Mouse (Mus musculus): ENCODE results near the gene Hoxa7.

The Hoxa7 gene

DNA sequence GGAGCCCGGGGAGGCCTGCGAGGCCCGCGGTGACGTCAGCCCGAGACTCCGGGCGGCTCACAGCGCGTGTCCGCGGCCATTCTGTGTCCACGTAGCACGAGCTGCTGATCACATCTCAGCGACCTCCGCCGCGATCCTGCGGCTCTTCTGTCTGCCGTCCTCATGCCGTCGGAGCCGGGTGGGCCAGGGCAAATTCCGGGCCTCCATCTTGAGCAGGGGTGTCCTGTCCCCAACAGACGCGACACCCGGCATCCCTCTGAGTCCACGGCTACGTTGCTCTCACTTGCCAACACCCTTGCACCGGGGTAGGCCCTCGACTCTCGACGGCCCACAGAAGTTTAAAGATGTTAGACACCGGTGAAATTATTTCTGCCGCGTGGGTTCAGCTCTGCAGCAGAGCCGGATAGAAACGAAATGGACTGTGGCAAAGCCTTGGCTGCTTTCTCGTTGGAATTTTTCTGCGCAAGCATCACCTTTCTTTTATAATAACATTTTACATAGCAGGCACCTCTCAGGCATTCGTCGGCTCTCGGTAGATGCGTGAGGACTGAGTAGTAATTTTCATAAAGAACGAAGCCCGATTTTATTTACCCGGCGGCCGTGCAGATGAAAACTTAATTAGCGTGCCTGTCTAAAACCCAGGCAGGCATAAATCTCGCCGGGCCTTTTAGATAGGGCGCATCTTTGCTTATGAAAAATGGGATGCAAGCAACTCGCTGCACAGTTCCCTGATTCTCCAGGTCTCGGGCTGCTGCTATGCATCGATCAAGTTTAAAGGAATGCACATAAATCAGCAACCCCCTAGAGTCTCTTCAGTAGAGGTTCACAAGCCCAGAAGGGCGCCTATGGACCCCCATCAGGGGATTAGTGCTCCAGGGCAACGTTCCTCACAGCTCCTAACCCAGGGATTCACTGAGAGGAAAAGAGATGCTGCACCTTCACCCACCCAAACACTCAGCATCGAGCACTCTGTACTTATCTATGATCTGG lies 32.2 kb upstream of the Hoxa7 start:
- peak; percentile 16 for DNase-seq (ENCODE audit: low spot score)

DNA sequence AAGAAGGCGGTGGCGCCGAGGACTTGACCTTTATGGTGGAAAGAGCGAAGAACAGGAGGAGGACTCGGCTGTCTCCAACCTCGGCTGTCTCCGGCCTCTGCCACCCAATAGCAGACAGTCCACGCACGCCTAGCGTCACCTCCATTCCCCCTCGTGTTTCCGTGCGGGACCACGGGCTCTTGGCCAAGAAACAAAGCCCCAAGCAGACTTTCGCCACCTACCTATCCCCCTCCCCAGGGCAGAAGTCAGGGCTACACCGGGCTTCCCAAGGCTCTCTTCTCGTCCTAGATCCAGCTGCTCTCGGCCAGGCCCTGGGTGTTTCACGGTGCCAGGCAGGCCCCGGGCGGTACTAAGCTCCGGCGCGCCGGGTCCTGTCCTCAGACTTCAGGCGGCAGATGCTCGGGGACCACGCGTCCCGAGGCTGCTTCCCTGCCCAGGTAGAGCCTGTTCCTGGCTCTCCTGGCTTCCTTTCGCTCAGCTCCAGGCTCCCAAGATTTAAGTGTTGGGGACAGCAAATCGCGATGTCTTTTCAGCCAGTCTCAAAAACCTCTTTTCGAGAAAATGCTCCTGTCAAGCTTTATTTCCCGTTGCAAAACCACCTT lies 31.2 kb upstream of the Hoxa7 start:
- DNase-seq (ENCODE audit: low spot score): peak; percentile 14

DNA sequence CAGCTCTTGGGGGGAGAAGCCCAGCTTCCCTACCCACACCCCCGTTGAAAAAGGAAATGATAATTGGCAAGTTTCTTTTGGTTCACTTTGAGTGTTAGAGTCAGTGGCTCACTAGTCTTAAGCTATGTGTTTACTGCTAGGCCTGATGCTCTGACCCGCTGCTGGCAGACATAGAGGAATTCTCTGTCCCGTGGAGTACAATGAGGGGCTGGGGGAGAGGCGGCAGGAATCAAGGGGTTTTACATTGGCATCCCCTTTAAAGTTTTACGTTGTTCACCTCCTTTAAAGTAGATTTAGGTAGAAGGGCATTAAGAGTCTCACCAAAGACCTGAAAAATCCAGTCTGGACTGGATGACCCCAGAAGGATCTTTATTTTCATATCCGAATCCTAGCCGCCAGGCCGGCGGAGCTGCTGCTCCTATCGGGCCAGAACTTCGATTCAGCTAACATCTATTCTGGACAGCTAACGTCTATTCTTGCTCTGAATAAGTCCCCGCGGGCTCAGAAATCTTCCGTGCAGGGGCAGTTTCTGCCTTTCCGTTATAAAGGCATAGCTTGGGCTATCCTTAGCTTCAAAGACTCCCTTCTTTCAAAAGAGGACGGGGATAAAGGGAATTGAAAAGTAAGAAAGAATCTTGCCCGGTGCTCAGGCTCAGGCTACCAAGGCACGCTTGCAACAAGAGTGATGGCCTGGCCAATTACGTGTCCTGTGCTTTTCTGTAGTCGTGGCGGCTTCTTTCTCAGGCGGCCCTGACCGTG lies 30.5 kb upstream of the Hoxa7 start:
- peak; percentile 8 for DNase-seq (ENCODE audit: low spot score)

DNA sequence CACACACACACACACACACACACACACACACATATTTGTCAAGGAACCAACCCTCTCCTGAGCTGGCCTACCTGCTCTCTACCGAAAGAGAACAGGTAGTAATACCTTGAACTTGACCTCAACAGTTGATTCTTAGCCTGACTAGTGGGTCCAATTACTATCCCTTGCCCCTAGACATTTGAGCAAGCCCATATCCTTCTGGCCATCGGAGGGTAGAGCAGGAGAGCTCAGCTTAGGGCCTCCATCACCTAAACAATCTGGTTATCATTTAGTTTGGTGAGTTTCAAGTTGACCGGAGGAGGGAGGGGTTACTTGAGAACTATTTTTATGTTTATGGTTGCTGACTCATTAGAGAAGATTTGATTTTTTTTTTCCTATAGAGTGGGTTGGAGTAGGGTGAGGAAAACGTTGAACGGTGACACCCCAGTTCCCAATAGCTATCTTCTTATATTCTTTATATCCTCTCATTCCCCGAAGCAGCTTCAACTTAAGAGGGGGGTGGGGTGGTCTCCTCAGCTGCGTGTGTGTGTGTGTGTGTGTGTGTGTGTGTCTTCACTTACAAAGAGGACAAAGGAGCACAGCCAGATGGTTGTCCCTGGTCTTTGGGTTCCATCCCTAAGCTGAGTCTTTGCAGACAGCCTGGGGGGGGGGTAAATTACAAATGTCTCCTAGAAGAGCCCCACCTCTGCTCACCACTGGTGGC lies 29.7 kb upstream of the Hoxa7 start:
- DNase-seq (ENCODE audit: low spot score): peak; percentile 6

DNA sequence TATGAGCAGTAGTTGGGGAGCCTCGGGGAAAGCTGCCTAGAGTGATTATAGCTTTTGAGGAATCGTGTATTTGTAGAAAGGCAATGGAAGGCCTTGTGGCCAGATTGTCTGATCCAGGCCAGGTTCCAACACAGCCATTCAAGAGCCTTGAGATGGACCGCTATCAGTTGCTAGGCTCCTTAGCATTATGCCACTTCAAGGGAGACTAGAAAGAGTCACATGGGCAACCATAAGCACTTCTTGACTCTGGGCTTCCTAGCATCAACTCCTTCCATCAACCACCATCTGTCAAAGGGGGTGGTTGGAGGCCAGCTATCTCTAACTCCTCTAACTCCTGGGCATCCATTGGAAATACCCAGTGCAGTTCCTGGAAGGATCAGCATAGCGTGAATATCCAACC lies 28.2 kb upstream of the Hoxa7 start:
- no peak for DNase-seq (ENCODE audit: low spot score)

DNA sequence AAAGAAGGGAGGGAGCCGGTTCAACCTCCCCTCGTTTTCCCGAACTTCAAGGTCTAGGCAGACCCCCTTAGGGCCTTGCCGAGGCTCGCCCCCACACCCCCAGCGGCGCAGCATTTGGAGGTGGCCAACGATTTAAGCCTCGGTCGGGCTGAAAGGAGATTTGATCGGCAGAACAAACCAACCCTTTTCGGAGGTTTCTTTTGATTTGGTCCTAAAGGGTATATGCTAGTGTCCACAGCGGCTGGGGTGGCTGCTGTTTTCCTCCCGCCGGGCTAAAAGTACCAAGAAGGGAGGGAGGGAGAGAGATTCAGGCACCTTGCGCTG lies 27.7 kb upstream of the Hoxa7 start:
- peak; percentile 7 for DNase-seq (ENCODE audit: low spot score)

DNA sequence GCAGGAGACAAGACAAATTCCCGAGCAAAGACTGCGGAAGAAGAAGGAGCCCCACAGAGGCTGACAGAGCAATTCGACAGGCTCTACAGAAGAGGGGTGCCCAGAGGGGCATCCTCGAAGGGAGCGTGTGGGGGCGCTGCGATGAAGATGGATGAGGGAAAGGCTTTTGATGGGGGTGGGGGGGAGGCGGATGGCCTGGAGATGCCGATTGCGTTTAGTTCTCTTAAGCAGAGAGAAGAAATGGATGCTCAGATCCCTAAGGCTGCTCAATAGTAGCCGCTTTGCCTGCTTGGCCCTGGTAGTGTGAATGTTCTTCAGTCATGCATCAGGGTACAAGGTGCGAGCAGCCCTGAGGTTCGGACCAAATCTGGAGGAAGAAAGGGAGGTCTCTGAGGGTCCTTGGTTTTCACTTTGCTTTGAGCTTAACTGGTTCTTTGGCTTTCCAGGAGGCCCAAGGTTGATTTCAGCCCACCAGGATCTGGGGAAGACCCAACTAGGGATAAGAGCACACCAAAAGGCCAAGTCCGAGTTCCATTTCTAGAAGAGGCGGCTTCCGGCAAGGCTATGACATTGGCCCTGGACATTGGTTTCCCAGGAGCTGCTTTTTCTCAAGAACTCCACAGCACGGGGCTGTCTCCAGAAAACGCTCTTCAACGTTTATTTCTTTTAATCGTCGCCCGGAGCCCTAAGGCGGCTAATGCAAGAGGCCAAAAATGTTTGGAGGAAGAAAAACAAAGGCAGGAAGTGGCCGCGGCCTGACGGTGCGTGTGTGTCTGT lies 27.2 kb upstream of the Hoxa7 start:
- DNase-seq (ENCODE audit: low spot score): peak; percentile 8

DNA sequence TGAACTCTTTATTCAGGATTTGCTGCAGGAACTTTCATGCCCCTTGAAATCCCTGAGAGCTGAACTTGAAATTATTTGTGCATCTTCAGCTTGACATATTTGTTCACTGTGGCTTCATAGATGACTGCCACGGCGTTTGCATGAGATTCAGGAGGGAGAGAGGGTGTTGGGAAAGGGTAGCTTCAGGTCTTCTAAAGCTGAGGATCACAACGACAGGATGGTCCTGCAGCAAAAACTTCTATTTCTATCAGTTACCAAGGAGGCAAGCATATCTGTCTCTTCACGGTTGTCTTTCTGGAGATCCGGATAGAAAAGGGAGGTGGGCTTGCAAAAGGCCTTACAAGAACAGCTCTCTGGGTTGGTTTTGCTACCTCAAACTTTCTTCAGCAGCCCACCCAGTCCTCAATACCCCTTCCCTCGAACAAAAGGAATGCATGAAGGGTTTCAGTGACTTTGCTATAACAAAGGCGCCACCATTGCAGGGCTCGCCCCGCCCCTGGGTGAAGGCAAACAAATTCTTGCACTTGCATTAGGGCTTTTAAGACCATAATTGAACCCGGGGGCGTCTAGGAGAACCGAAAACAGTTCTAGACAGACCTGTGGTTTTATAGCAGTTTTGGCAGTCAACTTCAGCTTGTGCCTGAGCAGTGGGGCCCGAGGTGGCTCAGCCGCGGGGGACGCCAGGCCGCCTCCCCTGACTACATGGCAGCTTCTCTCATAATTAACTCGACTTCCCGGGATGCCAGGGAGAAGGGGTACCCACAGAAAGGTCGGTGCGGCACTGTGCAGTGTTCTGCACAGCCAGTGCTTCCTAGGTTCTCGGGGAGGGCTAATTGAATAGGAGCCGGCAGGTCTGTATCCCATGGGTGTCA lies 26.3 kb upstream of the Hoxa7 start:
- DNase-seq (ENCODE audit: low spot score): peak; percentile 8

DNA sequence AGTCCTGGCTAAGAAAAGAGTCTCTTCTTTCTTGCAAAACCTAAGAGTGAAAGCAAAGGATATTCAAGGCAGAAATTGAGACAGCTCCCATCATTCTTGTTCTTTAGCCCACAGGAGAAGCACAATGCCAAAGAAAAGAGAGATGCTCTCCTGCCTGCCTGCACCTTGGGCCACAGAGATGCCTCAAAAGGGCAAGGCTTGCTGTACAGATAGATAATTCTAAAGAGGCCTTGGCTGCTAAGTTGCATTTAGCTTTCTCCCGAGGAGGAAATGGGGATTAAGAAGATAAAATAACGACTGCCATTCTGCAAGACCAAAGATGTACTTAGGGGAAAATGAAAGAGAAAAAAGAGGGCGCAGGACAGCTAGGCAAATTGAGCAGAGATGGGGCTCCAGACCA lies 25.3 kb upstream of the Hoxa7 start:
- no peak for DNase-seq (ENCODE audit: low spot score)

DNA sequence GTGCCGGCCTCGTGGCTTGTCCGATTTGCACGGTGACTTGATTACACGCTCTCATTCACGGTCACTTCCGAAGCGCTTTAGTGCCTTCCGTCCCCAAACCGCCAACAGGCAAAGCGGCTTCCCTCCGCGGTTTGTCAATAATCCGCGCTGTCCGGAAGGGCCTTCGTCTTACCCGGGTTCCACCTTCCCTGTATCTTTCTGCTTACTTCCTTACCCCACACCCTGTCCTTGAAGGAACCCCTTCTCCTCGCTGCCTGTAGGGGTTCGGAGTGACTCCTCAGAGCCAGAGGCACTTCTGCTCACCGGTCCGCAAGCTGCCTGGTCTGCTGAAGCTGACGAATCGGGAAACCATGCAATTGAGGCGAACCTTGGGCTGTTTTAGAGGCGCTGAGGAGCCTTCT lies 24.7 kb upstream of the Hoxa7 start:
- peak; percentile 11 for DNase-seq (ENCODE audit: low spot score)

DNA sequence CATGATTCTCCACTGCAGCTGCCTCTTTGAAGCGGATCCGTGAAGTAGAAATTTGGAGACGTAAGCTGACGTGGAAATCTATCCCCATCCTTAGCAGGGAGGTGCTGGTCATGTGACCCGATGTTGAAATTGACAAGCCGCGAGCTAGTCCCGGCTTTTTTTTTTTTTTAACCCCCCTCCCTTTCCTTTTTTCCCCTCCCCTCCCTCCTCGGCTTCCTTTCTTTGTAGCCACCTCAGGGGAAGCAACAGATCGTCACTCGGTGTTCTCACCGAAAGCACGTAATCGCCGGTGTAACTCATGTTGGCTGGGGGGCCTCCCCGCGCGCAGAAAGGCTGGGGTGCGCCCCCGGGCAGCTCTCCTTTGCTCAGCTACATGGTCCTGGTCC lies 24.1 kb upstream of the Hoxa7 start, which contains the start of gene Hoxa11:
Gene Hoxa11 (minus strand): TSS at position 54 of the 386 bp plus-strand sequence.
- DNase-seq (ENCODE audit: low spot score): peak; percentile 21

DNA sequence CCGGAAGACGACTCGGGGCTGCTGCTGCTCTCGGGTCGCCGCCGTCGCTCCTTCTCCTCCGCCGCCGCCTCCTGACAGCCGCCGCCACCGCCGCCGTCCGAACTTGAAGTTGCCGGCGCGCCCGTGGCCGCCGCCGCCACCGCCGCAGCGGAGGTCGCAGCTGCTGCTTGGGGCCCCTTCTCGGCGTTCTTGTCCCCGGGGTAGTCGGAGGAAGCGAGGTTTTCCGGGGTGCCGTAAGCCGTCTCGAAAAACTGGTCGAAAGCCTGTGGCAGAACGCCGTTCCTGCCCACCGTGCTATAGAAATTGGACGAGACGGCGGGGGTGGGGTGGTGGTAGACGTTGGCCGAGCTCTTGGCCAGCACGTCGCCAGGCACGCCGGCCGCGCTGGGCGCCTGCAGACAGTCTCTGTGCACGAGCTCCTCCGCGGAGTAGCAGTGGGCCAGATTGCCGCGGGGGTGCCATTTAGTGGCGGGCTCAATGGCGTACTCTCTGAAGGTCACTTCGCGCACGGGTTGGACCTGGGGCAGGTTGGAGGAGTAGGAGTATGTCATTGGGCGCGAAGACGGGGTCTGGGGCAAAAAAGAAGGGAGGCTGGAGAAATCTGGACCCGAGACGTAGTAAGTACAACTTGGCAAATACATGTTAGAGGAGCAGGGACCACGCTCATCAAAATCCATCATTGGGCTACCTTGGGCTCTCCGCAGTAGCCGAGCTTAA lies 23.5 kb upstream of the Hoxa7 start:
- peak; percentile 15 for DNase-seq (ENCODE audit: low spot score)

DNA sequence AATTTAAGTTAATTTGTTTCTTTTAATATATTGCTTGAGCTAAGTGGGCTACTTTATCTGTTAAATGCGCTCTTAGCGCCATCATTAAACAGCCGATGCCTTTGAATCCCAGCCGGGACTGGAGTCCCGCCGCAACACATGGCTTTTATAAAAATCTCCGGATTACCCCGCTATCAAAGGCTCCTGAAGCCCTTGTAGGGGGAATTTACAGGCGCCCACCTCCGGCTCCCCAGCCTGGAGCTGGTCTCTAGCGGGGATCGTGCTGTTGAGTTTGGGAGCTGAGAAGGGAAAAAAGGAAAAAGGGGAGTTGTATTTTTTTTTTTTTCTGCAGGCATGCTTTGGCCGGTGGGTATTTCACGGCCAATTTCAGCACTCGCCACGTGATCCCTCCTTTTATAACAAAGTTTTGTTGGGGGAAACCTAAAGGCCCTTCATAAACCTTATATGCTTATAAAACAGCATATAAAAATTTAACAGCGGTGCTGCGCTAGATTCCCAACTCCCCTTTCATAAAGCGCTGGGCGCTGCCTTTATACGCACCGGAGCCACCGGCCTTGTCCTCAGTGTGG lies 22.9 kb upstream of the Hoxa7 start:
- peak; percentile 8 for DNase-seq (ENCODE audit: low spot score)

DNA sequence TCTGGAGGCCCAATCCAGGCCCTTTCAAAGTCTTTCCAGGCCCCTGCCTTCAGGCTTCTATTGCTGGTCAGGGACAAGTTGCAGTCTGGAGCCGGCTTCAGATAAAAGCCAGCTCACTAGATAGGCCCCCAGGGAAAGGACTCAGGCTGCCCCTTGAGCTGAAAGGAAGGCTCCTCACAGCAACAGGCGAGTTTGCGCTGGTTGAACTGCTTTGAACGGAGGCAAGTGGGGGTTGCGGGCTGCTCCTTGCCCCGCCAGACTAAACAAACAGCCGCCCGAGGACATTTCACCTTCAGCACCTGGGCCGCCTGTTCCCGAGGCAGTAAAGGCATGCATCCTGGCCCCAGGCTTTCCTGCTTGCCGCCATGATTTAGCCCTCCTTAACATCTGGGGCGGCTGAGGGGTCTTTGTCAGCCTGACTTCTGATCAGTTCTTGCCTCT lies 22.0 kb upstream of the Hoxa7 start:
- peak; percentile 10 for DNase-seq (ENCODE audit: low spot score)

DNA sequence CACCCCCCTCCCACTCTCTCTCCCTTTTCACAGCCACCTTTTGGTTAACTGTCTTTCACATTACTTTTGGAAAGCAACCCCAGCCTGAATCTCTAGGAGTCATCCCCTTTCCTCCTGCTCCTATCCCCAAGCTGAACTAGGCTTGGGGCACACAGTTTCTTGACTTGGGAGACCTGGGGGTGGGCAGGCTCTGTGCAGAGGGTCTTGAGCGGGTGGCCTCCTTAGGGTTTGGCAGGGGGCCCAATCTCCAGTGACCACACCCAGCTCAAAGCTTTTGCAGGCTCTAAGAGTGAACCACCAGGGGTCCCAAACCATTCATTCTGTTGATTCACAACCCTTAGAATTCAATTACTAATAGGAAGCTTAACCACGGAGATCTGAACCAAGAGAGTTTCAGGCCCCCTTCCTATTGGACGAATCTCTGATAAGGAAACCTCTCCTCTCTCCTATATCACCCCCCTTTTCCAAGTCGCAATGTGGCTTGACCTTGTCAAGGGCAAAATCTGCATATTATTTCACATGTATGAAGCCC lies 21.2 kb upstream of the Hoxa7 start:
- DNase-seq (ENCODE audit: low spot score): peak; percentile 8

DNA sequence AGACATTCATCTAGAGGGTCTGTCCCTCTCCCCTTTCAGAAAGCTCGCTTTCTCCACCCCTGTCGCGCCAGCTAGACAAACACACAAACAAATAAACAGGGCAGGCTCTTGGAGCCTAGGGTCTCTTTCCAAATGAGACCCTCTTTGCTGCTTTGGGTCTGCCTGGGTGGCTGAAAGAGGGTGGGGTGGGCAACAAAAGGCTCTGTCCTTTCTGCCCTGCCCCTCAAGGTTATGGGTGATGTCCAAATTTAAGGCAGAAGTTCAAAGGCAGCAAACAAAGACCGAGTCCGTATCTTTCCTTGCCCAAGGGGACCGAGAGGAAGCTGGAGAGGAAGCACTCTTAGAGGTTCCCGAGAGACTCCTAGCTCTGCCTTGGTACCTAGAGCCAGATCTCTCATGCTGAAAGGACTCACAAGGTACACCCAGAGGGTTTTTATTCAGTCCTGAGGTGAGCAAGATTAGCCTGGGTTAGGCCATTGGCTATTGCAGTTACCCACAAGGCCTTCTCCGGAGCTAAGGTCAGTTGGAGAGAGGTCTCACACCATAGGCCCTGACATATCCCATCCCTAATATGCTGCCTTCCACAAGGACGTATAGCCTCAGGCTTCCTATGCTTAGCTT lies 19.5 kb upstream of the Hoxa7 start:
- DNase-seq (ENCODE audit: low spot score): peak; percentile 7

DNA sequence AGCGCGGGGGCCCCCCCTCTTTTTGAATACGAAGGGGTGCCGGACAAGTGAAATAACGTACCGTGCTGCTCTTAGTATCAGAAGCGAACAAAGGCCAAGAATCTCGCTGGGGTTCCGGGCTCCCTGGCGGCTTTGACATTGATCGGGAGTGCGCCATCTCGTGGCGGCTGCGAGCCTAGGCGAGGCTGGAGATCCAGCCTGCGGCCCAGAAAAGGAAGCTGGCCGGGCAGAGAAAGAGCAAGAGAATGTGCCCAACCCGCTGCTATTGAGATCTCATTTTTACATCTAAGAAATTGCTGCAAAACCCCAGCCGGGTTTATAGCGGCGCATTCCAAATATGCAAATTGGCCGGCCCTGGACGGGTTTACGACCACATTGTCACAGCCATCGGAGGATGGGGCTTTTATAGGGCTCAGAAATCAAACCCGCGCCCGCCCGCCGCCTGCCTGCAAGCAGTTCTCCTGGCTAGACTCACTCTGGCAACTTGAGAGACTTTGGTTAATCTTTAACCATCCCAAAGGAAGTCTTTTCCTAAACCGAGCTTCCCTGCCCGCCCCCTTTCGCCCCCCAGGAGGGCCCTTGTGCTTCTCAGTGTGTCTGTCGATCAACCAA lies 18.8 kb upstream of the Hoxa7 start, which contains the start of gene Hoxa10:
Gene Hoxa10 (minus strand): TSS at position 466 of the 612 bp plus-strand sequence.
- peak; percentile 80 for DNase-seq (ENCODE audit: low spot score)
